Mouse (Mus musculus) hindbrain, embryonic 13.5 days (tissue): ENCODE measurements at regions not wholly inside any gene's neighbourhood (a gene's known extent, or its start where the extent isn't known, plus 50 kb on each side); places are given as distances from the start of the nearest gene placed in this dataset.

Experiments
- ATAC-seq: fragments of 200-750 bp; cut with Nextera tagmentation; 2 replicates; pipeline ENCODE4 v1.8.0; 2017; ENCODE audit warnings: moderate TSS enrichment; ENCODE audit not compliant: low FRiP score
- H3K27ac ChIP-seq: fragments of 300-500 bp; sonication (generic); 2 replicates; pipeline ENCODE4 v1.5.1; 2015; ENCODE audit warnings: inconsistent platforms, mild to moderate bottlenecking, moderate library complexity
- H3K27me3 ChIP-seq: fragments of 300-500 bp; sonication (generic); 2 replicates; pipeline ENCODE4 v1.6.1; 2015; ENCODE audit warnings: mild to moderate bottlenecking, inconsistent platforms
- H3K36me3 ChIP-seq: fragments of 300-500 bp; sonication (generic); 2 replicates; pipeline ENCODE4 v1.6.1; 2015; ENCODE audit warnings: mild to moderate bottlenecking, inconsistent platforms
- H3K4me1 ChIP-seq: fragments of 300-500 bp; sonication (generic); replicated peaks from 2 replicates; pipeline ENCODE4 v1.6.1; 2015; ENCODE audit warnings: inconsistent platforms
- H3K4me2 ChIP-seq: fragments of 300-500 bp; sonication (generic); 2 replicates; pipeline ENCODE4 v1.6.1; 2015; ENCODE audit warnings: inconsistent platforms, mild to moderate bottlenecking, moderate library complexity
- H3K4me3 ChIP-seq: fragments of 300-500 bp; sonication (generic); 2 replicates; pipeline ENCODE4 v1.5.1; 2015; ENCODE audit warnings: mild to moderate bottlenecking, inconsistent platforms
- H3K9ac ChIP-seq: fragments of 300-500 bp; sonication (generic); 2 replicates; pipeline ENCODE4 v1.6.1; 2015; ENCODE audit warnings: mild to moderate bottlenecking, inconsistent platforms
- H3K9me3 ChIP-seq: fragments of 300-500 bp; sonication (generic); 2 replicates; pipeline ENCODE4 v1.6.1; 2016; ENCODE audit warnings: inconsistent platforms
- WGBS: fragments of 180-500 bp; shearing (Covaris S2); methylation state at CpG from one replicate; pipeline ENCODE4 v1.1.7; 2015; 5-methylcytosine and 5-hydroxymethylcytosine counted together

DNA sequence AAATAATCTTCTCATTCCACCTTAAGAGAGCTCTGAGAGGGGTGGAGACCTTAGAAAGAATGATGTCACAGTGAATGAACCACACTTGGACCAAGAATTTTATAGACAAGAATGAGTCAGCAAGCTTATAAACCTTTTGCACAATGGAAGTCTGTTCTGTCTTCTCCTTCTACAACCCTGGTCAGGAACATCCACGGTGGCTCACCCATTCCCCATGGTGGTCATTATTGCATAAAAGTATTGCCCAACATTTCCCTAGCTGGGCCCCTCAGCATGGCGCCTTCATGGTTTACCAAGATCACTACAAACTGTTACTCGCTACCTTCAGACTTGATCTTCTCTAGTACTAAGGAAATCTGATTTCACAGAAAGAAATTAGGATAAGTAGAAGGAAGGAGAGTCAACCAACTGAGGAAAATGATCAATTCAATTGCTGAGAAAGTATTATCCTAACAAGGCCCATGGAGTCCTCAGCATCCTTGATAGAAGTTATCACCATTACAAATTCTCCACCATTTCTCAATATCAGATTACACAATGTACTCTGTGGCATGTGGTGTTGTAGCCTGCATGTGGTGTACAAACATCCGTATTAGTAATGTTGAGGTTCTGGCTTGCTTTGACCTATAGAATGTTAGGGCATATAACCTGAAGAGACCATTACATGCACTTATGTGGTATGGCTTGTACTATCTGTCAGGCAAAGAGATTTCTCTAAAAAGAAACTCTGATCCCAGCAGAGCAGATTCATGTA lies 165.1 kb upstream of the Serpine2 start:
- no peak overlapping the region for H3K4me3 ChIP-seq
- no peak overlapping the region for H3K27ac ChIP-seq
- 93% methylated on average over 4 of the region's 4 CpGs for WGBS
- no peaks in the 10 kb centered on the region for H3K36me3 ChIP-seq
- H3K9me3 ChIP-seq = no peaks in the 10 kb centered on the region
- ATAC-seq = no peak
- H3K27me3 ChIP-seq = no peaks in the 10 kb centered on the region
- no peak overlapping the region for H3K9ac ChIP-seq
- H3K4me1 ChIP-seq = peaks cover 5% of the 10 kb centered on the region
- no peak overlapping the region for H3K4me2 ChIP-seq

DNA sequence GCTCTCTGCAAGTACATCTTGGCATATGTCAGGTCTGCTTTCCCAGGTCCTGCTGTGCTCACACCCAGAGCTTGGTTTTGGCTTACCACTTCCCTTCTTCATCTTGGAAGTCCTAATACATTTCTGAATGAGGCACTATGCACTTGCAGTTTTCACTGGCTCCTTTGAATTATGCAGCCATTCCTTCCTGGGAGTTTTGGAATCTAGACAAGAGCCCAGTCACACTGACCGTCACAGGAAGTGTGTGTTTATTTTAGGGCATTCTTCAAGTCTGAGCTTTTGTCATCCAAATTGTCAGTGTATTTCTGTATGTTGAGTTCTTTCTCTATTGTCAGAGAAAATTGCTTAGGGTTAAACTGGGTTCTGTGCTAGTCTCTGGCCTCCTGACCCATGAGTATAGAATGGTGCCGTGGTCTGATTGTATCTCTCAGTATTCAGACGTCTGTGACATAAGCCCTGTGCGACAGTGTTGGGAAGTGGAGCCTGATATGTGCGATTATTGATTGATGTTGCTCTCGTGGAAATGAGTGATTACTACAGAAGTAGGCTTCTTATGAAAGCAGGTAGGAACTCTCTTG lies 162.6 kb upstream of the Serpine2 start:
- Histone ChIP-seq H3K4me1 (peaks cover 5% of the 10 kb centered on the region), H3K4me3 (no peak overlapping the region), H3K4me2 (no peak overlapping the region), H3K9ac (no peak overlapping the region), H3K9me3 (no peaks in the 10 kb centered on the region), H3K27me3 (no peaks in the 10 kb centered on the region), H3K36me3 (no peaks in the 10 kb centered on the region), H3K27ac (no peak overlapping the region)
- 66% methylated on average over 6 of the region's 6 CpGs for WGBS
- ATAC-seq = no peak

DNA sequence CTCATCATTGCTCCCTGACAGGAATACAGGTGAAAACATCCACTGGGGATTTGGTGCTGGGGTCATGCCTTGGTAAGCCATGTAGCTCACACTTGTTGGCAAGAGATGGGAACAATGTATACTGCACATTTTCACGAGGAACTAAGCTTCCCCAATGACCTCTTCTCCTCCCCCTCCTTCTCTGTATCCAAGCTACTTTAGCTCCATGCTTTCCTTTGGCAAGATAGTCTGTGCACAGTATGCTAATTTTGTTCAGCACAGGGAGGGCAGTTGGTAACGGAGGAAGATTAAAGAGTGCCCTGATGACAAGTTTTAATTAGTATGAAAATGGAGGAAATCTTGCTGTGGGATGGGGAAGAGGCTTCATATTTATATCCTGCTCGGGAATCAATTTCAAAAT lies 160.9 kb upstream of the Serpine2 start:
- no peak overlapping the region for H3K4me2 ChIP-seq
- H3K27ac ChIP-seq = no peak overlapping the region
- H3K9ac ChIP-seq = no peak overlapping the region
- ATAC-seq = no peak
- no peak overlapping the region for H3K4me3 ChIP-seq
- 53% methylated on average over 3 of the region's 3 CpGs for WGBS
- H3K27me3 ChIP-seq = no peaks in the 10 kb centered on the region
- peaks cover 5% of the 10 kb centered on the region for H3K4me1 ChIP-seq
- no peaks in the 10 kb centered on the region for H3K36me3 ChIP-seq
- H3K9me3 ChIP-seq = no peaks in the 10 kb centered on the region

DNA sequence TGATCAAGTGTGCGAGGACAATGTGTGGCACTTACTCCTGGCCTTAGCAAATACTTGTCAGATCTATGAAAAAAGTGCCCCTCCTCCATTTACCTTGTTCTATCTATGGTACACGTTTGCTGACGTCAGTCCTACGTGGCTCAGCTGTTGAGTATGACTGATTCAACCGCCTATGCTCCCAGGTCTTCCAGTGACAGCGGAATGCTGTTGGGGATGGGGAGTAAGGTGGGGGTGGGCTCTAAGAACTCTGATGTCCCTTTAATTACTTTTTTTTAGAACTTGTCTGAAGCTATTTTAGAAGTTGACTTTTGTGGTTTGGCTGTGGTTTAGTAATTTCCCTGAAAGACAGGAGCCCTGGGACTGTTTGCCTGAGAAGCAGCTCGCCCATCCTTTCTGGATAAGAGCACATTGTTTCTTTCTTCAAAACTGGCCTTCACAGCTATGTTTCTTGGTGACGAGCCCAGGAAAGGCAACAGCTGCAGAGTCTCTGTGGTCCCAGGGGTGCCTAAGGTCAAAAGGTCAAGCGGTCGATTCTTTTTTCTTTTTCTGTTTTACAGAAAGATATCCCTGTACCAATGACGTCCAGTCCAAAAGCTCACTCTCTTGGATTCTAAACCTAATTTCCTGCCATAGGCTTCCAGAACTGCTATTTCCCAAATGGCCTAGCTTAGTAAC lies 157.5 kb upstream of the Serpine2 start:
- WGBS = 69% methylated on average over 11 of the region's 11 CpGs
- no peak overlapping the region for H3K27ac ChIP-seq
- H3K4me1 ChIP-seq = peaks cover 5% of the 10 kb centered on the region
- H3K36me3 ChIP-seq = no peaks in the 10 kb centered on the region
- no peaks in the 10 kb centered on the region for H3K9me3 ChIP-seq
- H3K4me2 ChIP-seq = no peak overlapping the region
- no peak for ATAC-seq
- no peak overlapping the region for H3K4me3 ChIP-seq
- no peak overlapping the region for H3K9ac ChIP-seq
- H3K27me3 ChIP-seq = no peaks in the 10 kb centered on the region

DNA sequence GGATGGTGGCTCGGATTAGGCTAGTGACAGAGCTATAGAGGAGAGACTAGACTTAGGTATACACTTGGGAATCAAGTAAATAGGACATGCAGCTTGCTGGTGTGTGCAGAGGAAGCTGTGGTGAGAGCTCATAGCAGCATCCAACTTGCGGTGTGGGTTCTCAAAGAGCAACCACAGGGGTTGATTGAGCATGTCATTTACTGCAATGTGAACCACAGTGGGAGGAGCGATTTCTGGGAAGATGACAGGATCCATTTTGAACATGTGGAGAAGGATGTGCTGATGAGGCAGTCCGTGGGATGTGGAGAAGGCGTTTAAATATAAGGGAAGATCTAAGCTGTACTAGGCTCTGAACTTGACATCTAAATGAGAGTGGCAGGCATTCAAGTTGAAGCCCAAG lies 154.5 kb upstream of the Serpine2 start:
- Histone ChIP-seq H3K27me3 (no peaks in the 10 kb centered on the region), H3K4me3 (no peak overlapping the region), H3K36me3 (no peaks in the 10 kb centered on the region), H3K9ac (no peak overlapping the region), H3K9me3 (no peaks in the 10 kb centered on the region), H3K4me2 (no peak overlapping the region), H3K4me1 (no peaks in the 10 kb centered on the region; the same call in 1 of the 2 replicates), H3K27ac (no peak overlapping the region)
- WGBS = 85% methylated on average over 5 of the region's 5 CpGs
- ATAC-seq = no peak

DNA sequence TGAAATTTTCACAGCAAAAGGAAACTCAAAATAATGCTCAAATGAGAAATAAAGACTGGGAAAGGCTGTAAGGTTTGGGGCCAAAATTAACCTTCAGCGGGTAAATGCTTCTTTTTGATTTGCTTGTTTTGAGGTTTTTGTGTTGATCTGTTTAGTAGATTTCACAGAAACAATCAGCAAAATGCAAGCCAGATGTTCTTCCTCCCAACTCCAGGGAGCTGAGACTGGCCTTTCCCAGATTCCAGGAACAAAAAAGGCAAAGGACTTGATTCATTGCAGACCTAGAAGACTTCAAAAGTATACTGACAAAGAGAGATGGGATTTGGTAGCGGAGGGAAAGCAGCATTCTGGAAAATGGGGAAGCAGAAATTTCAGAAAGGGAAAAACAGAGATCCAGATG lies 153.6 kb upstream of the Serpine2 start:
- H3K9ac ChIP-seq = no peak overlapping the region
- no peaks in the 10 kb centered on the region for H3K36me3 ChIP-seq
- no peak overlapping the region for H3K27ac ChIP-seq
- no peak for ATAC-seq
- H3K4me3 ChIP-seq = no peak overlapping the region
- no peaks in the 10 kb centered on the region for H3K9me3 ChIP-seq
- H3K27me3 ChIP-seq = no peaks in the 10 kb centered on the region
- no peak overlapping the region for H3K4me2 ChIP-seq
- WGBS = 90% methylated on average over 2 of the region's 2 CpGs
- H3K4me1 ChIP-seq = no peaks in the 10 kb centered on the region; the same call in 1 of the 2 replicates

DNA sequence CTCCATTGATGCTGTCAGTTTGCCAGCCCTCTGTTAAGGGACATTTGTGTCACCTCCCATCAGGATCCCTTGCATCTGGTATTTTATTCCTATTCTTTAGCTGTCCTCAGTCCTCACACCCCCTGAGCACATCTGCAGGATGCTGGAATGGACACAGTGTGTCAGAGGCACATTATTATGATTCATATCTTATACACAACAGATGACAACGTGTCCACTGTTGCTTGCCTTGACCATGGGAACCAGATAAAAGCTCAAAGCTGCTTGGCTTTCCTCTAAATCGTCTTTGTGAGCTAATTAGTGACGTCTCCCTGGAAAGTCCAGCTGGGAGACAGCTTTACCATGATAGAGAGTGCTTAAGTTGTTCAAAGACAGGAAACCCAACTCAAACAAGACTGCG lies 149.7 kb upstream of the Serpine2 start:
- ATAC-seq = no peak
- Histone ChIP-seq H3K4me2 (no peak overlapping the region), H3K9me3 (no peaks in the 10 kb centered on the region), H3K9ac (no peak overlapping the region), H3K4me3 (no peak overlapping the region), H3K27me3 (no peaks in the 10 kb centered on the region), H3K27ac (no peak overlapping the region), H3K36me3 (no peaks in the 10 kb centered on the region), H3K4me1 (no peaks in the 10 kb centered on the region)
- WGBS = 51% methylated on average over 4 of the region's 4 CpGs

DNA sequence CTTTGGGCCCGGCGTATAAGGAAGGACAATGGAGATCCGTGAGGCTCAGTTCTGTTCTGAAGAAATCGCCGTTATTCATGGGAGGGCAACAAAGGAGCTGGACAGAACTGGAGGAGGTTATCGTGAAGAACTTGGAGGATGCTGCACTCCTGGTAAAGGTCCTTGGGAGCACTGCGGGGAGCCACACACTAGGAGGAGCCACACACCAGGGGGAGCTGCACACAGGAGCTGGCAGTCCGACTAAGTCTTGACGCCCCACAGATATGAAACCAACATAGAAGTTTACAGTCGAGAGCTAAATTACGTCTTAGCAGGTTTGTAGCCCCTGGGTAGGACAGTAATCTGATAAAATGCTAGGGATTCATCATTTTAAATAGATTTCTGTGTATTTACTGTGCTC lies 138.1 kb upstream of the Serpine2 start:
- Histone ChIP-seq H3K4me3 (no peak overlapping the region), H3K9me3 (no peaks in the 10 kb centered on the region), H3K4me1 (no peaks in the 10 kb centered on the region), H3K36me3 (no peaks in the 10 kb centered on the region), H3K27ac (no peak overlapping the region), H3K9ac (no peak overlapping the region), H3K4me2 (no peak overlapping the region), H3K27me3 (no peaks in the 10 kb centered on the region)
- 78% methylated on average over 11 of the region's 11 CpGs for WGBS
- no peak for ATAC-seq

DNA sequence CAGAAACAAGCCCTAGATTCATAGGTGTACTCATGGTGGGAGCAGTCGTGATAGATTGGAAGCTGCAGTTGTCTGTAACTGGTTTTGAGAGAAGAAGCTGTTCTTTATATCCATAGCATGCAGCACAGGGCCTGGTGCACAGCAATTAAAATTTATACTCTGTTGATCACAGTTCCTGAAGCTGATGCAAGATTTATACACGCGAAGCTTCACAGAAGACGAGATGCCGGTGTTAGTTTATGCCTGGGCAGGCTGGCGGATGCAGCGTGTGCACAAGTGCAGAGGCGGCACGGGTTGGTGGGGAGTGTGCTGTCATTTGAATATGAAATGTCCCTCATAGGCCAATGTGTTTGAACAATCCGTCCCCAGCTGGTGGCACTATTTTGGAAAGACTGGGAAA lies 136.9 kb upstream of the Serpine2 start:
- Histone ChIP-seq H3K4me3 (no peak overlapping the region), H3K9ac (no peak overlapping the region), H3K27ac (no peak overlapping the region), H3K36me3 (no peaks in the 10 kb centered on the region), H3K4me2 (no peak overlapping the region), H3K4me1 (no peaks in the 10 kb centered on the region), H3K27me3 (no peaks in the 10 kb centered on the region), H3K9me3 (no peaks in the 10 kb centered on the region)
- WGBS = 94% methylated on average over 10 of the region's 10 CpGs
- ATAC-seq = no peak

DNA sequence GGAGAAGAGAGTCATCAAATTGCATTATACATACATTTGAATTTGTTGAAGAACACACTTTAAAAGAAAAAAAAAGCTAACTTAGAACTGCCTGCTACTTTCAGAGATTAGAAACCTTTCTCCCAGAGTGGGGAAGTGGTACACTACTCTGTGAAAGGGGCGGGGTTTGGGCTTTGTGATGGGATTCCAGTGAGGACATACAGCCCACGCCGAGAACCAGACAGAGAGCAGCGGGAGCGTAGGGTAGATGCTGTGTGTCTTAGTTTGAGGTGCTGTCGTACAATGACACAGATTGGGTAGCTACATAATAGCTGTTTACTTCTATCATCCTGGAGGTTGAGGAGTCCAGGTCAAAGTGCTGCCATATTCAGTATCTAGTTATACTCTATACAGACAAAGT lies 136.5 kb upstream of the Serpine2 start:
- Histone ChIP-seq H3K27me3 (no peaks in the 10 kb centered on the region), H3K4me1 (no peaks in the 10 kb centered on the region), H3K27ac (no peak overlapping the region), H3K4me3 (no peak overlapping the region), H3K4me2 (no peak overlapping the region), H3K9me3 (no peaks in the 10 kb centered on the region), H3K9ac (no peak overlapping the region), H3K36me3 (no peaks in the 10 kb centered on the region)
- ATAC-seq = no peak
- 96% methylated on average over 6 of the region's 6 CpGs for WGBS

DNA sequence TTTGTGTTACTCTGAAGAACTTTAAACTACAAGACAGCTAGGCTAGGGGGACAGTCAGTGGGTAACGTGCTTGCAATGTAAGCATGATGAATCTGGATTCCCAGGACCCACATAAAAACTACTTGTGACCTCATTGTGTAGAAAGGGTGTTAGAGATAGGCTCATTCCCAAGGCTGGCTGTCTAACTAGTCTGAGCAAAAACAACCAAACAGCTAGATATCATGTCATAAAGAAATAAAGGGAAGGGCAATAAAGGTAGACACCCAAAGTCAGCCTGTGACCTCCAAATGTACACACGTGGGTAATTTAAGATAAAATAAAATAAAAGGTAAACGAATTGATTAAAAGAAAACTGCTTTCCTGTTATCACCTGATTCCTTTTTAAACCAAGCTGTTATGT lies 123.7 kb upstream of the Serpine2 start:
- 88% methylated on average over 3 of the region's 3 CpGs for whole genome bisulfite sequencing

DNA sequence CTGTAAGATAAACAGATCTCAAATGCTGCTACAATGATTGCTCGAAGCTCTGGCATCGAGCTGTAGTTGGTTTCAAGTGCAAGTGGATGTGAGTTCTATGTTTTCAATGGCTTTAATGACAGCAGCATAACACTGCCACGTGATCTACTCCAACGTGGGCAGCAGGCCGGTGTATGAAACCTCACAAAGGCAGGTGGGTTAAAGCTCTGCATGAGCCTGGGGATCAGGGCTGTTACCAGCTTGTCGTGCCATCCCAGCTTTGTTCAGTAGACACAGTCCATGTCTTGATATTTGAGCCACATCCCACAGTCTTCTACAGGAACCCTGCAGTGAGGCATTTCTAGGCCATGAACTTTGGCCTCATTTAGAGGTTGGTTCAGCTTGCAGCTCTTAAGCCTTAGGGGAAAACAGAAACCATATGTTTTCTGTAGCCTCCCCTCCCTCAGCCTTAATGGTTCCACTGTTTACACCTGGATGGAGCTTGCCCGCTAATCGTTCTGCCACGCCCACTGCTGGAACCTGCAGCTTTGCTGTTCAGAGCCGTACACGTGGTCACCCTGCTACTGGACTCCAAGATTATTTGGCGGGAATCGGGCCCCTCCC lies 121.8 kb upstream of the Serpine2 start:
- no peak overlapping the region for H3K9ac ChIP-seq
- no peak for ATAC-seq
- H3K27ac ChIP-seq = no peak overlapping the region
- H3K9me3 ChIP-seq = no peaks in the 10 kb centered on the region
- 78% methylated on average over 13 of the region's 13 CpGs for WGBS
- no peak overlapping the region for H3K4me2 ChIP-seq
- no peak overlapping the region for H3K4me3 ChIP-seq
- H3K27me3 ChIP-seq = no peaks in the 10 kb centered on the region
- no peaks in the 10 kb centered on the region for H3K36me3 ChIP-seq
- H3K4me1 ChIP-seq = no peaks in the 10 kb centered on the region

More for the DNA sequence above, 123.7 kb upstream of the Serpine2 start:
- H3K27ac ChIP-seq = no peak overlapping the region
- no peak overlapping the region for H3K4me3 ChIP-seq
- H3K27me3 ChIP-seq = no peaks in the 10 kb centered on the region
- H3K9ac ChIP-seq = no peak overlapping the region
- no peaks in the 10 kb centered on the region for H3K36me3 ChIP-seq
- no peaks in the 10 kb centered on the region for H3K9me3 ChIP-seq
- no peak for ATAC-seq
- H3K4me1 ChIP-seq = no peaks in the 10 kb centered on the region
- H3K4me2 ChIP-seq = no peak overlapping the region
